Mouse (Mus musculus) embryonic facial prominence, embryonic 13.5 days (tissue): ENCODE measurements at regions not wholly inside any gene's neighbourhood (a gene's known extent, or its start where the extent isn't known, plus 50 kb on each side); places are given as distances from the start of the nearest gene placed in this dataset.

Experiments
- ATAC-seq: fragments of 200-750 bp; cut with Nextera tagmentation; 2 replicates; pipeline ENCODE4 v1.8.0; 2017; ENCODE audit warnings: low read depth; ENCODE audit not compliant: insufficient number of reproducible peaks, insufficient read depth, low FRiP score, low TSS enrichment
- H3K27ac ChIP-seq: fragments of 300-500 bp; sonication (generic); 2 replicates; pipeline ENCODE4 v1.5.1; 2015; ENCODE audit warnings: moderate library complexity, mild to moderate bottlenecking, inconsistent platforms
- H3K27me3 ChIP-seq: fragments of 300-500 bp; sonication (generic); 2 replicates; pipeline ENCODE4 v1.6.1; 2015; ENCODE audit warnings: mild to moderate bottlenecking, inconsistent platforms
- H3K36me3 ChIP-seq: fragments of 300-500 bp; sonication (generic); 2 replicates; pipeline ENCODE4 v1.6.1; 2015; ENCODE audit warnings: mild to moderate bottlenecking, inconsistent platforms
- H3K4me1 ChIP-seq: fragments of 300-500 bp; sonication (generic); 2 replicates; pipeline ENCODE4 v1.6.1; 2015; ENCODE audit warnings: inconsistent platforms
- H3K4me2 ChIP-seq: fragments of 300-500 bp; sonication (generic); 2 replicates; pipeline ENCODE4 v1.6.1; 2015; ENCODE audit warnings: moderate library complexity, mild to moderate bottlenecking, inconsistent platforms
- H3K4me3 ChIP-seq: fragments of 300-500 bp; sonication (generic); 2 replicates; pipeline ENCODE4 v1.5.1; 2015; ENCODE audit warnings: mild to moderate bottlenecking, inconsistent platforms
- H3K9ac ChIP-seq: fragments of 300-500 bp; sonication (generic); 2 replicates; pipeline ENCODE4 v1.6.1; 2015; ENCODE audit warnings: mild to moderate bottlenecking, inconsistent platforms
- H3K9me3 ChIP-seq: fragments of 300-500 bp; sonication (generic); 2 replicates; pipeline ENCODE4 v1.6.1; 2016; ENCODE audit warnings: inconsistent platforms
- WGBS: fragments of 180-500 bp; shearing (Covaris S2); methylation state at CpG from one replicate; pipeline ENCODE4 v1.1.7; 2015; ENCODE audit warnings: mixed read lengths; 5-methylcytosine and 5-hydroxymethylcytosine counted together

DNA sequence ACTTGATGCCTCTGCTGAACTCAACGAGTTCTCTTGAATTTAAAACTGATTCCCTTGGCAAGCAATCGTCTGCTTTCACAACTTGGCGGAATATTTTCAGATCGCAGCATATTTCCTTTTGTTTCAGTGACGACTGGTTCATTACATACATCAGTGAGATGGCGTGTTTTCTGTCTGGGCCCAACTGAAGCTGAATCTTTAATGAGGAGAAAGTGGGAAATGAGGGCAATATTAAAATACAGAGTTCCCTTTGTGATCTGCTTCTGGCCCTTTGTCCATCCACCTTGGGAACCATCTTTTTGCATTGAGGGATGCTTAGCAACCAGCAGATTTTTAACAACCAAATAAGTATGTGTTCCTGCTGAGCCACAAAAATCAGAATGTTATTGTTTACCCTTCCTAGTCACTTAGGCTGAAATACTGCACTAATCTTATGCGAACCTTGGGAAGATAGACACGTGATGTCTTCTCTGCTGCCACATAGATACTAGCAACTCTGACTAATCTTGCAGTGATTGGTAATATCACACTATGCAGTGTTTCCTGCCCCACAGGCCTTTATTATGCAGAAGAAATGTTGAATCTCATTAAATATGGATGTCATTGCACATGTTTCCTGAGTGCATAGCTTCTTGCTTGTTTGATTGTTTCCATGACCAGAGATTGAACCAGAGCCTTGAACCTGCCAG, 267.8 kb upstream of the Atp2b1 start:
- Histone ChIP-seq H3K27me3 (no peaks in the 10 kb centered on the region), H3K9ac (no peak overlapping the region), H3K4me1 (no peaks in the 10 kb centered on the region), H3K9me3 (no peaks in the 10 kb centered on the region), H3K4me3 (no peak overlapping the region), H3K4me2 (no peak overlapping the region), H3K36me3 (no peaks in the 10 kb centered on the region), H3K27ac (no peak overlapping the region)
- no peak for ATAC-seq
- WGBS = 83% methylated on average over 8 of the region's 8 CpGs

DNA sequence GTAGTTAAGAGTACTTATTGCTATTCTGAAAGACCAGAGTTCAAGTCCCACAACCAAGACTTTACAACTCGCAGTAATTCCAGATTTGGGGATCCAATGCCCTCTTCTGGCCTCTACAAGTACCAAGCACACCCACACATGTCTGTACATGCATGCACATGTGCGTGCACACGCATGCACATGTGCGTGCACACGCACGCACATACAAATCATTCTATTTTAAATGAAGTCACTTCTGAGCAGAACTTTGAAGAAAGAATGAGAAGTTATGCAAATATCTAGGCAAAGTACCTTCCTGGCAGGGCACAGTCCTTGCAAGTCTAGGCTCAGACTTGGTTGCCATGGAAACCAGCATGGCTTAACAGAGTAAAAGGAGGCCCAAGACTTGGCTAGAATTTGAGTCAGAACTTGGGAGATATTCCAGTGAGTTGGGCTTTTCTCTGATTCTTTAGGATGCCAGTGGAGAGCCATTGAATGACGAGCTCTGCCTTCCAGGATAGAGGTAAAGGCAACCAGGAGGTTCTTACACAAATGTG, 265.4 kb upstream of the Atp2b1 start:
- H3K27ac ChIP-seq = no peak overlapping the region
- no peak for ATAC-seq

GRCm38 (mm10) chr10:98650533-98650932, 263.7 kb upstream of the Atp2b1 start:
- H3K4me1 ChIP-seq = no peaks in the 10 kb centered on the region
- H3K27me3 ChIP-seq = no peaks in the 10 kb centered on the region
- WGBS = 84% methylated on average over 4 of the region's 4 CpGs

More for the DNA sequence above, 265.4 kb upstream of the Atp2b1 start:
- H3K4me2 ChIP-seq = no peak overlapping the region
- no peaks in the 10 kb centered on the region for H3K27me3 ChIP-seq
- H3K4me1 ChIP-seq = no peaks in the 10 kb centered on the region
- H3K9ac ChIP-seq = no peak overlapping the region
- H3K4me3 ChIP-seq = no peak overlapping the region
- H3K9me3 ChIP-seq = no peaks in the 10 kb centered on the region
- no peaks in the 10 kb centered on the region for H3K36me3 ChIP-seq
- WGBS = 92% methylated on average over 7 of the region's 7 CpGs

GRCm38 (mm10) chr10:98651127-98651526, 263.1 kb upstream of the Atp2b1 start:
- 87% methylated on average over 6 of the region's 6 CpGs for WGBS
- no peaks in the 10 kb centered on the region for H3K27me3 ChIP-seq
- H3K4me3 ChIP-seq = no peak overlapping the region
- H3K36me3 ChIP-seq = no peaks in the 10 kb centered on the region
- H3K4me2 ChIP-seq = no peak overlapping the region
- no peak overlapping the region for H3K9ac ChIP-seq
- no peaks in the 10 kb centered on the region for H3K4me1 ChIP-seq
- H3K9me3 ChIP-seq = no peaks in the 10 kb centered on the region
- H3K27ac ChIP-seq = no peak overlapping the region
- ATAC-seq = no peak

More at GRCm38 (mm10) chr10:98650533-98650932, 263.7 kb upstream of the Atp2b1 start:
- Histone ChIP-seq H3K36me3 (no peaks in the 10 kb centered on the region), H3K27ac (no peak overlapping the region), H3K4me2 (no peak overlapping the region), H3K4me3 (no peak overlapping the region), H3K9me3 (no peaks in the 10 kb centered on the region), H3K9ac (no peak overlapping the region)
- no peak for ATAC-seq

DNA sequence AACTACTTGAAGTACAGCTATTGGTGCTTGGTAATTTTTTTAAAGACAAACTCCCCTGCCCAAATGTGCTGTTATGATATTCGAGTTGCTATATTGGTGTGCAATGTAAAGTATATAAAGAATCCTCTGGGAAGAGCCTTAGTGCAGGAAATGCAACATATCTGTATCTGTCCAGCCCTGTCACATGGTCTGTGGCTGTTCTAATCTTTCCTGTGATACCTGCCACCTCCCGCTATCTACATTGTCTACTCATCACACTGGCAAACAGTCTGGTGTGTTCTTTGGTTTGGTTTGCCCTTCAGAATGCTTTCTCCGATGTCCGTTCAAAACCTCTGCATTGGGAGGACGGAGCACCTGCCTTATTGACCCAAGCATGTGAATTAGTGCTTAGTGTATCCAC, 262.6 kb upstream of the Atp2b1 start:
- no peak for ATAC-seq
- Histone ChIP-seq H3K9me3 (no peaks in the 10 kb centered on the region), H3K4me2 (no peak overlapping the region), H3K4me3 (no peak overlapping the region), H3K36me3 (no peaks in the 10 kb centered on the region), H3K27me3 (no peaks in the 10 kb centered on the region), H3K4me1 (no peaks in the 10 kb centered on the region), H3K27ac (no peak overlapping the region), H3K9ac (no peak overlapping the region)
- 94% methylated on average over 5 of the region's 5 CpGs for WGBS

DNA sequence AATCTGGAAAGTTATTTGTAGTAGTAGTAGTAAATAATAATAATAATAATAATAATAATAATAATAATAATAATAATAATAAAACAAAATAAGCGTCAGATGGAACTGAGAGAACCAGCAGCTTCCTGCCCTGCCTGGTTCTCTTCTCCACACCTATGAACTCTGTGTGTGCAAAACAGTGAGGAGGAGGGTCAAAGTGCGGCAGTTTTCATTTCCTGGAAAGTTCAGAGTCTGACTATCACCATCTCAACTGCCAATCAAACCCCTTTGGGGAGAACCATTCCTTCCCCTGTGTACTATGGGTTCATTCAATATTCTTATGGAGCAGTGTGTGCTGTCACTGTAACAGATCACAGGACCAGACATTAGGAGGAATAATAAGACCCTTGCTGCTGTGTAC, 262.1 kb upstream of the Atp2b1 start:
- Histone ChIP-seq H3K4me1 (no peaks in the 10 kb centered on the region), H3K4me2 (no peak overlapping the region), H3K4me3 (no peak overlapping the region), H3K9me3 (no peaks in the 10 kb centered on the region), H3K36me3 (no peaks in the 10 kb centered on the region), H3K27ac (no peak overlapping the region), H3K27me3 (no peaks in the 10 kb centered on the region), H3K9ac (no peak overlapping the region)
- no peak for ATAC-seq
- WGBS = 74% methylated on average over 2 of the region's 2 CpGs

GRCm38 (mm10) chr10:98660747-98661146, 253.5 kb upstream of the Atp2b1 start:
- WGBS = 38% methylated on average over 1 of the region's 1 CpGs
- no peaks in the 10 kb centered on the region for H3K36me3 ChIP-seq
- H3K4me2 ChIP-seq = no peak overlapping the region
- H3K9me3 ChIP-seq = no peaks in the 10 kb centered on the region
- no peak for ATAC-seq
- no peak overlapping the region for H3K9ac ChIP-seq
- H3K4me3 ChIP-seq = no peak overlapping the region
- H3K27me3 ChIP-seq = no peaks in the 10 kb centered on the region
- H3K4me1 ChIP-seq = no peaks in the 10 kb centered on the region
- H3K27ac ChIP-seq = no peak overlapping the region

DNA sequence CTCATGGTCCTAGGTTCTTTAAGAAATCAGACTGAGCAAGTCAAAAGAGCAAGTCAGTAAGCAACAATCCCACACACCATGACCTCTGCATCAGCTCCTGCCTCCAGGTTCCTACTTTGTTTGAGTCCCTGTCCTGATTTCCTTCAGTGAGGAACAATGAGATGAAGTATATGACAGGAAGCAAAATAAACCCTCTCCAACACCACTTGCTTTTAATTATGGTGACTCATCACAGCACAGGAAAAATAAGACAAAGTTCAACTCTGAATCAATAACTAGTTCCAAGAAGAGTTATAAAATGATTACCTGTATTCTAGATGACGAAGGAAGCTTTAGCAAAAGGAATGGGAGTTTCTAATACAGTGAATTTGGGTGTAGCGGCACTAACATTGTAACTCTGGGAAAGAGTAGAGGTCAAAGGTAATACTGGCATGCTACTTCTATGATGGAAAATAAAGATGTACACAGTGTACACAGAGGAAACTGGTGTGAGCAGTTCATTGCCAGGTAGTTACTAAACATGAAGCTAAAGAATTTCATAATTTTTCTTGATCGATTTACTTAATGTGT, 248.2 kb upstream of the Atp2b1 start:
- Histone ChIP-seq H3K4me3 (no peak overlapping the region), H3K4me2 (no peak overlapping the region), H3K9me3 (no peaks in the 10 kb centered on the region), H3K4me1 (no peaks in the 10 kb centered on the region), H3K9ac (no peak overlapping the region), H3K27ac (no peak overlapping the region), H3K27me3 (no peaks in the 10 kb centered on the region), H3K36me3 (no peaks in the 10 kb centered on the region)
- no peak for ATAC-seq
- 92% methylated on average over 3 of the region's 3 CpGs for WGBS

DNA sequence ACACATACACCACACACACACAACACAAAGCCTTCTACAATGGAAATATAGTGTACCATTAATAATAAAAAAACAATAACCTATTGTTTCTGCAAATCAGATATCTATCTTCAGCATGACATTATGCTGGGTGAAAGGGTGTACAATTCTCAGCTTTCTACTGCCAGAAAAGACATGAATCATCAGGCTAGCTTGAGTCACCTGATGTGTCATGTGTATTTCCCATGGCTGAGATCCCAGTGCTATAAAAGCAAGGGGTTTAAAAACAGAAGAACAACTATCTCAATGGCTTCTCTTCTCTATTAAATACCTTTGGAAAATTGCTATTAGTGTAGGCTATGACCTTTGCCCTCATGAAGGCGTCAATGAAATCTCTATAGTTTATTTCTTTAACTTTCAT, 246.5 kb upstream of the Atp2b1 start:
- no peak for ATAC-seq
- Histone ChIP-seq H3K4me3 (no peak overlapping the region), H3K36me3 (no peaks in the 10 kb centered on the region), H3K4me2 (no peak overlapping the region), H3K9ac (no peak overlapping the region), H3K27ac (no peak overlapping the region), H3K4me1 (no peaks in the 10 kb centered on the region), H3K27me3 (no peaks in the 10 kb centered on the region), H3K9me3 (no peaks in the 10 kb centered on the region)
- whole genome bisulfite sequencing = 80% methylated on average over 1 of the region's 1 CpGs

DNA sequence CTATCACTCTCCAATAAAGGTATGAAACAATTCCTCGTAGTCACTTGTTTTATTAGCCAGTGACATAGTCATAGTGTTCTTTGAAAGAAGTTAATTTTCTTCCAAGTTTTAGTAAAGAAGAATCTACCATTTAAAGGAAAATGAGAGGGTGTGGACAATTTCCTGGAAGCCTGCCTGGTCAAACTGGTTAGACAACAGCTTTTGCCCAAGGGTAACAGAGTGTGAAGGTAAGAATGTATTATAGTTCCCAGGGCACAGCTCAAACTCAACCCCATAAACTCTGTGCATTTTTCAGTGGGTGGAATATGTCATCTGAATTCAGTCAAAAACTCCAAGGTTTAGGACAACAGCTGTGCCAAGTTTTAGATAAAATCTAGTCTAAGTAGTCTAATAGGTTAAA, 240.1 kb upstream of the Atp2b1 start:
- Histone ChIP-seq H3K4me3 (no peak overlapping the region), H3K9ac (no peak overlapping the region), H3K9me3 (no peaks in the 10 kb centered on the region), H3K36me3 (no peaks in the 10 kb centered on the region), H3K27ac (no peak overlapping the region), H3K4me1 (no peaks in the 10 kb centered on the region), H3K27me3 (no peaks in the 10 kb centered on the region), H3K4me2 (no peak overlapping the region)
- 66% methylated on average over 1 of the region's 1 CpGs for WGBS
- ATAC-seq = no peak

DNA sequence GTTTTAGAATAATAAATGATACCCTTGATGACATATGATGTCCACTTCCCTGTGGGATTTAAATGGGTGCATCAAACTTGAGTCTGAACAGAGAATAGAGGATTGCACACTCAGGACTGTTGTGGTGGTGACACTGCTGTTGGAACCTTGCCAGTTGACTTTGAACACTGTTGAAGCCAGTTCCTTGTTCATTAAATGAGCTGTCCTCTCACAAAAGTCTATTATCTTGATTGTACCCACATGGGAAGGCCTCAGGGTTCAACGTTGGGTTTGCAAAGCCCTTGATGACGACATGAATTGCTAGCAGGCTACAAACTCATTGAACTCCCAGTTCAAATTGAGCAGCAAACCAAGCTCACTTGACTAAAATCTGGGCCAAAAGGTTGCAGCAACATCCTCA, 237.3 kb upstream of the Atp2b1 start:
- H3K36me3 ChIP-seq = no peaks in the 10 kb centered on the region
- no peak overlapping the region for H3K9ac ChIP-seq
- H3K4me2 ChIP-seq = no peak overlapping the region
- no peaks in the 10 kb centered on the region for H3K9me3 ChIP-seq
- no peaks in the 10 kb centered on the region for H3K27me3 ChIP-seq
- no peaks in the 10 kb centered on the region for H3K4me1 ChIP-seq
- 58% methylated on average over 2 of the region's 2 CpGs for WGBS
- no peak overlapping the region for H3K27ac ChIP-seq
- ATAC-seq = no peak
- H3K4me3 ChIP-seq = no peak overlapping the region

- H3K9me3 ChIP-seq = no peaks in the 10 kb centered on the region
- no peak overlapping the region for H3K4me3 ChIP-seq
- H3K27ac ChIP-seq = no peak overlapping the region
- ATAC-seq = no peak
- no peaks in the 10 kb centered on the region for H3K27me3 ChIP-seq
- 87% methylated on average over 4 of the region's 4 CpGs for WGBS
- H3K9ac ChIP-seq = no peak overlapping the region
- H3K4me2 ChIP-seq = no peak overlapping the region
- no peaks in the 10 kb centered on the region for H3K36me3 ChIP-seq
- no peaks in the 10 kb centered on the region for H3K4me1 ChIP-seq
Observed at GRCm38 (mm10) chr10:98678234-98678633, 236.0 kb upstream of the Atp2b1 start.
